Mouse (Mus musculus) heart, embryonic 13.5 days (tissue): ENCODE data around the gene Ifi204. TPM values are rescaled to one million over a fixed set of nuclear protein-coding genes. Genes with fewer than 3 reads are reported as not detected.
"Not testable (repeated sequence)": the region's sequence is repeated elsewhere in the genome, so short reads cannot be mapped to it uniquely, and the experiment has no call there.

Experiments used
- ATAC-seq: fragments of 200-750 bp; cut with Nextera tagmentation; 2 replicates; pipeline ENCODE4 v1.8.0; 2017; ENCODE audit warnings: moderate TSS enrichment; ENCODE audit not compliant: insufficient number of reproducible peaks, low FRiP score, low TSS enrichment; ENCODE audit errors: extremely low read depth
- H3K27ac ChIP-seq: fragments of 300-500 bp; sonication (generic); replicated peaks from 2 replicates; pipeline ENCODE4 v1.5.1; 2015; ENCODE audit warnings: moderate library complexity, mild to moderate bottlenecking, inconsistent platforms
- H3K27me3 ChIP-seq: fragments of 300-500 bp; sonication (generic); replicated peaks from 2 replicates; pipeline ENCODE4 v1.6.1; 2015; ENCODE audit warnings: mild to moderate bottlenecking, inconsistent platforms
- H3K36me3 ChIP-seq: fragments of 300-500 bp; sonication (generic); 2 replicates; pipeline ENCODE4 v1.6.1; 2015; ENCODE audit warnings: mild to moderate bottlenecking, inconsistent platforms
- H3K4me1 ChIP-seq: fragments of 300-500 bp; sonication (generic); 2 replicates; pipeline ENCODE4 v1.6.1; 2015; ENCODE audit warnings: inconsistent platforms
- H3K4me2 ChIP-seq: fragments of 300-500 bp; sonication (generic); 2 replicates; pipeline ENCODE4 v1.6.1; 2015; ENCODE audit warnings: inconsistent platforms, mild to moderate bottlenecking, moderate library complexity
- H3K4me3 ChIP-seq: fragments of 300-500 bp; sonication (generic); 2 replicates; pipeline ENCODE4 v1.5.1; 2015; ENCODE audit warnings: moderate library complexity, mild to moderate bottlenecking, inconsistent platforms
- H3K9ac ChIP-seq: fragments of 300-500 bp; sonication (generic); 2 replicates; pipeline ENCODE4 v1.6.1; 2015; ENCODE audit warnings: inconsistent platforms, mild to moderate bottlenecking, moderate library complexity
- H3K9me3 ChIP-seq: fragments of 300-500 bp; sonication (generic); 2 replicates; pipeline ENCODE4 v1.6.1; 2016; ENCODE audit warnings: inconsistent platforms
- WGBS: fragments of 180-500 bp; shearing (Covaris S2); methylation state at CpG from one replicate; pipeline ENCODE4 v1.1.7; 2015; ENCODE audit warnings: mixed read lengths; 5-methylcytosine and 5-hydroxymethylcytosine counted together
- polyA plus RNA-seq: library from polyadenylated mRNA; unstranded; fragments of >200 nt; fragmentation: Nextera tagmentation; extraction: Ambion mirVana; gene quantifications from 2 replicates; pipeline ENCODE4 v1.2.1, GENCODE M21; 2015

Ifi204 gene
- 1.1 and 1.5 TPM in 2 replicates for polyA plus RNA-seq

DNA sequence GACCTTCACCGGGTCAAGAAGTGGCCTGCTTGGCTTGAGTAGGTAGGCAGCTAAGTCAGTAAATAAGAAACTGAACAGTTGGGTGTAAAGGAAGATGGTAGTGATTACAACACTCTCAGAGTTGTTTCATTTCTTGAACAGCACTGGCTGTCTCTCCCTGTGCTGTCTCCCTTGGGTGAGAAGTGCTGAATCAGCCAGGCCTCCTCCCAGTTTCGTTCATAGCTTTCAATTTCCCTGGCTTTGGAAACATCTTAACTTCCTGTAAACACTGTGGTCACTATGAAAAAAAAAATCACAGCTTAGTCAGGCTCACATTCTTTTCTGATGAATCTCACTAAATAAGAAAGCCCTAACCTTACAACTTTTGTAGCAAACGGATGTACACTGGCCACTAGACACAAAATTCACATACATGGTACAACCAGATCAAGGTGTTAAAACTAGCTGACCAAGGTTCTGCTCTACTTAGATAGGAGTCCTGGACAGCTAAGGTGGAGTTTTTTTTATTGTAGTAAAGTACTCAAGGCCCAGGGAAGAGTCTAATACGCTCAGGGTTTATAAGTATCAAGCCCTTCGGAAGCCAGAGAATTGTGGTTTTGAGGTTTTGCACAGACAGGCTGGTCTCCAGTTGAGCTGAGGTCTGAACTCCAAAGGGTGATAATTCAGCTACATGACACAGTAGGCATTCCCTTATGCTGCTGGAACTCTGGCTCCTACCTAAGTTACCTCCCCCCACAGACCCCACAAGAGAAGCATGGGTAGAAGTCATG is at the start of gene Ifi204:
TSS of gene Ifi204 (minus strand) at position 96 of the 770 bp plus-strand sequence.
- H3K36me3 ChIP-seq, H3K4me2 ChIP-seq, H3K27me3 ChIP-seq, H3K9me3 ChIP-seq, H3K4me3 ChIP-seq, H3K27ac ChIP-seq, H3K9ac ChIP-seq, H3K4me1 ChIP-seq, ATAC-seq: not testable (repeated sequence)
- WGBS = 71% methylated on average over 5 of the region's 5 CpGs

- H3K27ac ChIP-seq, H3K9me3 ChIP-seq, H3K27me3 ChIP-seq, H3K36me3 ChIP-seq, ATAC-seq, H3K4me2 ChIP-seq, H3K4me3 ChIP-seq, H3K4me1 ChIP-seq, H3K9ac ChIP-seq: not testable (repeated sequence)
- WGBS = 66% methylated on average over 2 of the region's 2 CpGs
Observed at GRCm38 (mm10) chr1:173809294-173809693, 42.6 kb upstream of the Ifi204 start.

- 64% methylated on average over 2 of the region's 2 CpGs for WGBS
- not testable (repeated sequence) for H3K4me2 ChIP-seq, H3K4me3 ChIP-seq, H3K4me1 ChIP-seq, ATAC-seq, H3K27ac ChIP-seq, H3K9ac ChIP-seq, H3K27me3 ChIP-seq, H3K9me3 ChIP-seq, H3K36me3 ChIP-seq
Observed at GRCm38 (mm10) chr1:173802689-173803281, 36.0 kb upstream of the Ifi204 start.

DNA sequence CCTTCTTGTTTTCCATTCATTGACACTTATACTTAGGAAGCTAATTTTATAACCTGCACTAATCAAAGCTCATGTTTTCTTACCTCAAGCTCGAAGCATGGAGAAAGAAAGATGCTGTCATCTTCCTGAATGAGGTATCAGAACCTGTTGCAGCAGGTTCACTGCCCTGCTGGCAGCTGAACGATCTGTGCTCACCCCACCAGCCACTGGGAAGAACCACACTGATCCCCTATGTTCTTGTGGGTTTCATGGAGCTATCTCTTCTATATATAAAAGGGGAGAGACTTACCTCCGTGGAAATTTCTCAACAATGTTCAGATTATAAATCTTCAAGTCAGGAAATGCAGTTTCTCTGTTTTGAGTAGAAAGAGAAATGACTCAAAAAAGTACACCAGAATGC is 35.5 kb upstream of the Ifi204 start:
- H3K4me1 ChIP-seq, ATAC-seq, H3K9me3 ChIP-seq, H3K4me2 ChIP-seq, H3K27me3 ChIP-seq, H3K36me3 ChIP-seq, H3K27ac ChIP-seq, H3K4me3 ChIP-seq, H3K9ac ChIP-seq: not testable (repeated sequence)
- 68% methylated on average over 3 of the region's 3 CpGs for WGBS

DNA sequence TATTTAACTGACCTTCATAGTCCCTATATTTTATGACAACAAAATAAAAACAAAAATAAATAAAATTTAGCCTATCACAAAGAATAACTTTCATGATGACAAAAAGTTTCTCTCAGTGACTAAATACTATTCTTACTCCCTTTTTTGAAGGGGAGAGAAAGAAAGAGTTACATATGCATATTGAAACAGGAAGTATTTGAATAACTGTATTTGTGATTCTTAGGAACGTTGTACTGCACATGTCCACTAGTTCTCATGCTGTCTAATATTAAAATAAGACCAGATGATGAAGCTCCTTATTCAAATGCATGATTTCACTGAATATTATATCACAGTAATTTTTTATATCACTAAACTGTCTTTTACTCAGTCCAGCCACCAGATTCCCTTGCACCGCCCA is 35.0 kb upstream of the Ifi204 start:
- 82% methylated on average over 2 of the region's 2 CpGs for WGBS
- H3K27ac ChIP-seq, H3K4me2 ChIP-seq, H3K9ac ChIP-seq, H3K4me3 ChIP-seq, H3K36me3 ChIP-seq, H3K27me3 ChIP-seq, H3K9me3 ChIP-seq, H3K4me1 ChIP-seq, ATAC-seq: not testable (repeated sequence)

GRCm38 (mm10) chr1:173773457-173773856 is 6.7 kb upstream of the Ifi204 start:
- not testable (repeated sequence) for H3K9ac ChIP-seq

DNA sequence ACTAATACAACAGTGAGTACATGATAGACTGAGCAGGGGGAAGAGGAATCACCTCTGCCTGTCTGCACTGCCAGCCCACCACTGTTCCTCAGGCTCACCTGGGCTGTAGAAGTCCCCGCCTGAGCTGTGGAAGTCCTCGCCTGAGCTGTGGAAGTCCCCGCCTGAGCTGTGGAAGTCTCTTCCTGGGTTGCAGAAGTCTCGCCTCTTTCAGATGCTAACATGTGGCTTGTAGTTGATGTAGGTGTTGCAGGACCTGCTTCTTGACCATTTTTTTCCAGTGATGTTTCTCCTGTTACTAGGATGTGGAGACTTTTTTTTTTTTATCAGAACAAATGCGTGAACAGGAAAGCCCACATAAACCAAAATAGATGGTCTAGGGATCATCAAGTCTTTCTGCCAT is 6.7 kb downstream of the Ifi204 start:
- not testable (repeated sequence) for H3K9ac ChIP-seq, H3K4me3 ChIP-seq, H3K4me2 ChIP-seq, ATAC-seq, H3K36me3 ChIP-seq, H3K9me3 ChIP-seq, H3K27me3 ChIP-seq, H3K27ac ChIP-seq, H3K4me1 ChIP-seq
- 80% methylated on average over 5 of the region's 5 CpGs for WGBS

More at GRCm38 (mm10) chr1:173773457-173773856, 6.7 kb upstream of the Ifi204 start:
- WGBS = 46% methylated on average over 3 of the region's 3 CpGs
- H3K4me2 ChIP-seq, ATAC-seq, H3K36me3 ChIP-seq, H3K27me3 ChIP-seq, H3K4me3 ChIP-seq, H3K9me3 ChIP-seq, H3K27ac ChIP-seq, H3K4me1 ChIP-seq: not testable (repeated sequence)

- Histone ChIP-seq H3K4me2 (no peak overlapping the region), H3K4me3 (no peak overlapping the region), H3K9ac (no peak overlapping the region), H3K4me1 (no peaks in the 10 kb centered on the region), H3K27ac (no peak overlapping the region), H3K9me3 (no peaks in the 10 kb centered on the region), H3K36me3 (no peaks in the 10 kb centered on the region), H3K27me3 (no peaks in the 10 kb centered on the region)
- ATAC-seq = no peak
- 56% methylated on average over 1 of the region's 1 CpGs for WGBS
Observed at GRCm38 (mm10) chr1:173742262-173742661, 24.5 kb downstream of the Ifi204 start.

DNA sequence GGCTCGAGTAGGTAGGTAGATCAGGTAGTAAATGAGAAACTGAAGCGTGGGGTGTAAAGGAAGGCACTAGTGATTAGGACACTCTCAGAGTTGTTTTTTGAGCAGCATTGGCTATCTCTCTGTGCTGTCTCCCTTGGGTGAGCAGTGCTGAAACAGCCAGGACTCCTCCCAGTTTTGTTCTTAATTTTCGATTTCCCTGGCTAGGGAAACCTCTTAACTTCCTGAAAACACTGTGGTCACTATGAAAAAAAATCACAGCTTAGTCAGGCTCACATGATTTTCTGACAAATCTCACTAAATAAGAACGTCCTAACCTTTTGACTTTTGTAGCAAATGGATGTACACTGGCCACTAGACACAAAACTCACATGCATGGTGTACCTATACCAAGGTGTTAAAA is 25.1 kb downstream of the Ifi204 start, which contains the start of gene Ifi207:
TSS of gene Ifi207 (minus strand) at position 92 of the 400 bp plus-strand sequence.
- no peaks in the 10 kb centered on the region for H3K4me1 ChIP-seq
- ATAC-seq = no peak
- H3K9ac ChIP-seq = no peak within 1 kb of the TSS
- no peaks in the 10 kb centered on the region for H3K36me3 ChIP-seq
- H3K9me3 ChIP-seq = no peaks in the 10 kb centered on the region
- H3K27me3 ChIP-seq = no peaks in the 10 kb centered on the region
- 58% methylated on average over 4 of the region's 4 CpGs for WGBS
- no peak within 1 kb of the TSS for H3K4me3 ChIP-seq
- H3K27ac ChIP-seq = no peak within 1 kb of the TSS
- H3K4me2 ChIP-seq = no peak within 1 kb of the TSS

- ATAC-seq = no peak
- no peaks in the 10 kb centered on the region for H3K4me1 ChIP-seq
- H3K4me3 ChIP-seq = no peak overlapping the region
- no peak overlapping the region for H3K4me2 ChIP-seq
- no peaks in the 10 kb centered on the region for H3K36me3 ChIP-seq
- no peak overlapping the region for H3K9ac ChIP-seq
- H3K27ac ChIP-seq = no peak overlapping the region
- H3K9me3 ChIP-seq = no peaks in the 10 kb centered on the region
- H3K27me3 ChIP-seq = no peaks in the 10 kb centered on the region
Observed at GRCm38 (mm10) chr1:173740537-173740936, 26.2 kb downstream of the Ifi204 start.

DNA sequence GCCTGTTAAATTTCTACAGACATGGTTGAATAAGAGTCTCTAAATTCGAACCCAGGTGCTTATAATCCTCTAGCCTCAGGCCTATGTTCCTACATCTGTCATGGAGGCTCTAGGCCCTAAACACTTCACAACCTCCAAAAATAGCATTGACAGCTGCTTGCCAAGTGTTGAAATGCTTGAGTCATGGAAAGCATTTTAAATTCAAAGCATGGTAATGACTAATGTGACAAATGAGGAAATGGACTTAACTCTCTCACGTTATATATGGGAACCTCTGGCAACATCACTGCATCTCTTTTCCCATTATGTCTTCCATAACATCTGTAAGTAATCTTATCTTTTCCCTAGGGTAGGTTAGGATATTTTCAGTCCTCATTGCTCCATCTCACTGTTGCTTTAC is 29.8 kb downstream of the Ifi204 start:
- Histone ChIP-seq H3K4me2 (no peak overlapping the region), H3K27ac (no peak overlapping the region), H3K27me3 (no peaks in the 10 kb centered on the region), H3K36me3 (no peaks in the 10 kb centered on the region), H3K4me1 (no peaks in the 10 kb centered on the region), H3K9me3 (no peaks in the 10 kb centered on the region), H3K9ac (no peak overlapping the region), H3K4me3 (no peak overlapping the region)
- no peak for ATAC-seq
- 45% methylated on average over 2 of the region's 2 CpGs for WGBS

DNA sequence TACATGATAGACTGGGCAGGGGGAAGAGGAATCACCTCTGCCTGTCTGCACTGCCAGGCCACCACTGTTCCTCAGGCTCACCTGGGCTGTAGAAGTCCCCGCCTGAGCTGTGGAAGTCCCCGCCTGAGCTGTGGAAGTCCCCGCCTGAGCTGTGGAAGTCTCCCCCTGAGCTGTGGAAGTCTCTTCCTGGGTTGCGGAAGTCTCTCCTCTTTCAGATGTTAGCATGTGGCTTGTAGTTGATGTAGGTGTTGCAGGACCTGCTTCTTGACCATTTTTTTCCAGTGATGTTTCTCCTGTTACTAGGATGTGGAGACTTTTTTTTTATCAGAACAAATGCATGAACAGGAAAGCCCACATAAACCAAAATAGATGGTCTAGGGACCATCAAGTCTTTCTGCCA is 31.7 kb downstream of the Ifi204 start:
- ATAC-seq, H3K9me3 ChIP-seq, H3K9ac ChIP-seq, H3K27ac ChIP-seq, H3K36me3 ChIP-seq, H3K4me3 ChIP-seq, H3K4me1 ChIP-seq, H3K4me2 ChIP-seq, H3K27me3 ChIP-seq: not testable (repeated sequence)
- WGBS = 79% methylated on average over 4 of the region's 4 CpGs
